Mouse (Mus musculus) limb, embryonic 15.5 days (tissue): ENCODE results near the gene Cubn. TPM values are rescaled to one million over a fixed set of nuclear protein-coding genes. Genes with fewer than 3 reads are reported as not detected.

Source experiments
- ATAC-seq: fragments of 200-750 bp; cut with Nextera tagmentation; 2 replicates; pipeline ENCODE4 v1.8.0; 2017; ENCODE audit warnings: low read depth, moderate TSS enrichment; ENCODE audit not compliant: insufficient number of reproducible peaks, low FRiP score, low TSS enrichment
- H3K27ac ChIP-seq: fragments of 300-500 bp; sonication (generic); 2 replicates; pipeline ENCODE4 v1.5.1; 2015; ENCODE audit warnings: moderate library complexity, mild to moderate bottlenecking, inconsistent platforms
- H3K27me3 ChIP-seq: fragments of 300-500 bp; sonication (generic); 2 replicates; pipeline ENCODE4 v1.6.1; 2015; ENCODE audit warnings: inconsistent platforms
- H3K36me3 ChIP-seq: fragments of 300-500 bp; sonication (generic); 2 replicates; pipeline ENCODE4 v1.6.1; 2015; ENCODE audit warnings: inconsistent platforms
- H3K4me1 ChIP-seq: fragments of 300-500 bp; sonication (generic); 2 replicates; pipeline ENCODE4 v1.6.1; 2015; ENCODE audit warnings: inconsistent platforms
- H3K4me2 ChIP-seq: fragments of 300-500 bp; sonication (generic); 2 replicates; pipeline ENCODE4 v1.6.1; 2015; ENCODE audit warnings: mild to moderate bottlenecking, inconsistent platforms
- H3K4me3 ChIP-seq: fragments of 300-500 bp; sonication (generic); 2 replicates; pipeline ENCODE4 v1.5.1; 2015; ENCODE audit warnings: mild to moderate bottlenecking, inconsistent platforms
- H3K9ac ChIP-seq: fragments of 300-500 bp; sonication (generic); 2 replicates; pipeline ENCODE4 v1.6.1; 2015; ENCODE audit warnings: inconsistent platforms
- H3K9me3 ChIP-seq: fragments of 300-500 bp; sonication (generic); 2 replicates; pipeline ENCODE4 v1.6.1; 2016; ENCODE audit warnings: inconsistent platforms
- WGBS: fragments of 180-500 bp; shearing (Covaris S2); methylation state at CpG from one replicate; pipeline ENCODE4 v1.1.7; 2015; 5-methylcytosine and 5-hydroxymethylcytosine counted together
- polyA plus RNA-seq: library from polyadenylated mRNA; unstranded; fragments of >200 nt; fragmentation: Nextera tagmentation; extraction: Ambion mirVana; gene quantifications from 2 replicates; pipeline ENCODE4 v1.2.1, GENCODE M21; 2015

The Cubn gene
- polyA plus RNA-seq, 1 experiment from 2014 or later: 0.22 TPM

- Histone ChIP-seq H3K4me2 (no peak overlapping the region), H3K9me3 (no peaks in the 10 kb centered on the region), H3K36me3 (0 out of 2 replicates have a peak, but pooled peaks cover 4% of the 10 kb centered on the region), H3K9ac (no peak overlapping the region), H3K27ac (no peak overlapping the region), H3K27me3 (no peaks in the 10 kb centered on the region), H3K4me1 (0 out of 2 replicates have a peak, but pooled peaks cover 4% of the 10 kb centered on the region), H3K4me3 (no peak overlapping the region)
- ATAC-seq: no peak
- 45% methylated on average over 8 of the region's 8 CpGs for WGBS
Observed at GRCm38 (mm10) chr2:13523540-13524456, 32.2 kb upstream of the Cubn start.

GRCm38 (mm10) chr2:13522106-13522505 is 30.5 kb upstream of the Cubn start:
- Histone ChIP-seq H3K4me1 (0 out of 2 replicates have a peak, but pooled peaks cover 4% of the 10 kb centered on the region), H3K9me3 (no peaks in the 10 kb centered on the region), H3K9ac (no peak overlapping the region), H3K27ac (no peak overlapping the region), H3K27me3 (no peaks in the 10 kb centered on the region), H3K4me2 (no peak overlapping the region), H3K36me3 (peaks cover 4% of the 10 kb centered on the region; the same call in 1 of the 2 replicates), H3K4me3 (no peak overlapping the region)
- no peak for ATAC-seq
- WGBS: 57% methylated on average over 8 of the region's 8 CpGs

GRCm38 (mm10) chr2:13514949-13515348 is 23.3 kb upstream of the Cubn start:
- no peaks in the 10 kb centered on the region for H3K27me3 ChIP-seq
- H3K4me2 ChIP-seq: no peak overlapping the region
- ATAC-seq: no peak
- no peaks in the 10 kb centered on the region; the same call in 1 of the 2 replicates for H3K4me1 ChIP-seq
- H3K9ac ChIP-seq: no peak overlapping the region
- no peak overlapping the region for H3K4me3 ChIP-seq
- H3K27ac ChIP-seq: no peak overlapping the region
- no peaks in the 10 kb centered on the region for H3K9me3 ChIP-seq
- 70% methylated on average over 4 of the region's 4 CpGs for WGBS
- peaks cover 16% of the 10 kb centered on the region for H3K36me3 ChIP-seq

- ATAC-seq: no peak
- WGBS: 91% methylated on average over 2 of the region's 2 CpGs
- no peak overlapping the region for H3K4me3 ChIP-seq
Observed at GRCm38 (mm10) chr2:13502717-13503116, 11.1 kb upstream of the Cubn start.

GRCm38 (mm10) chr2:13501553-13501952 is 9.9 kb upstream of the Cubn start:
- Histone ChIP-seq H3K9ac (no peak overlapping the region), H3K36me3 (no peaks in the 10 kb centered on the region), H3K9me3 (no peaks in the 10 kb centered on the region), H3K27ac (no peak overlapping the region), H3K4me2 (no peak overlapping the region), H3K27me3 (no peaks in the 10 kb centered on the region), H3K4me1 (no peaks in the 10 kb centered on the region), H3K4me3 (no peak overlapping the region)
- no peak for ATAC-seq
- 21% methylated on average over 5 of the region's 5 CpGs for WGBS

More at GRCm38 (mm10) chr2:13502717-13503116, 11.1 kb upstream of the Cubn start:
- Histone ChIP-seq H3K9ac (no peak overlapping the region), H3K27ac (no peak overlapping the region), H3K9me3 (no peaks in the 10 kb centered on the region), H3K36me3 (no peaks in the 10 kb centered on the region), H3K4me2 (no peak overlapping the region), H3K4me1 (no peaks in the 10 kb centered on the region), H3K27me3 (no peaks in the 10 kb centered on the region)

GRCm38 (mm10) chr2:13500298-13500999 is 8.8 kb upstream of the Cubn start:
- H3K4me2 ChIP-seq: no peak overlapping the region
- H3K9ac ChIP-seq: no peak overlapping the region
- H3K4me1 ChIP-seq: no peaks in the 10 kb centered on the region
- WGBS: 70% methylated on average over 5 of the region's 5 CpGs
- H3K9me3 ChIP-seq: no peaks in the 10 kb centered on the region
- H3K36me3 ChIP-seq: no peaks in the 10 kb centered on the region
- H3K27ac ChIP-seq: no peak overlapping the region
- H3K27me3 ChIP-seq: no peaks in the 10 kb centered on the region
- H3K4me3 ChIP-seq: no peak overlapping the region
- no peak for ATAC-seq

- H3K27ac ChIP-seq: no peak overlapping the region
- no peaks in the 10 kb centered on the region for H3K27me3 ChIP-seq
- no peak overlapping the region for H3K4me2 ChIP-seq
- H3K4me1 ChIP-seq: no peaks in the 10 kb centered on the region
- WGBS: 71% methylated on average over 7 of the region's 7 CpGs
- H3K9me3 ChIP-seq: no peaks in the 10 kb centered on the region
- H3K36me3 ChIP-seq: no peaks in the 10 kb centered on the region
- no peak for ATAC-seq
- H3K9ac ChIP-seq: no peak overlapping the region
- H3K4me3 ChIP-seq: no peak overlapping the region
Observed at GRCm38 (mm10) chr2:13499196-13499595, 7.6 kb upstream of the Cubn start.

GRCm38 (mm10) chr2:13496087-13496486 is 4.5 kb upstream of the Cubn start:
- Histone ChIP-seq H3K27ac (no peak overlapping the region), H3K4me2 (no peak overlapping the region), H3K4me1 (no peaks in the 10 kb centered on the region), H3K36me3 (no peaks in the 10 kb centered on the region), H3K27me3 (no peaks in the 10 kb centered on the region), H3K4me3 (no peak overlapping the region), H3K9me3 (no peaks in the 10 kb centered on the region), H3K9ac (no peak overlapping the region)
- ATAC-seq: no peak
- WGBS: 53% methylated on average over 2 of the region's 2 CpGs

GRCm38 (mm10) chr2:13492927-13493326 is 1.3 kb upstream of the Cubn start:
- no peaks in the 10 kb centered on the region for H3K36me3 ChIP-seq

GRCm38 (mm10) chr2:13490480-13490879 is 1.1 kb downstream of the Cubn start:
- ATAC-seq: no peak
- H3K9me3 ChIP-seq: no peaks in the 10 kb centered on the region
- 50% methylated on average over 2 of the region's 2 CpGs for WGBS

More at GRCm38 (mm10) chr2:13492927-13493326, 1.3 kb upstream of the Cubn start:
- Histone ChIP-seq H3K9ac (no peak overlapping the region), H3K9me3 (no peaks in the 10 kb centered on the region), H3K4me1 (0 out of 2 replicates have a peak, but pooled peaks cover 2% of the 10 kb centered on the region), H3K27ac (no peak overlapping the region), H3K27me3 (no peaks in the 10 kb centered on the region), H3K4me3 (no peak overlapping the region), H3K4me2 (no peak overlapping the region)
- WGBS: 67% methylated on average over 4 of the region's 4 CpGs
- ATAC-seq: no peak

GRCm38 (mm10) chr2:13486470-13486869 is 5.1 kb downstream of the Cubn start:
- WGBS: 73% methylated on average over 8 of the region's 8 CpGs
- Histone ChIP-seq H3K36me3 (no peaks in the 10 kb centered on the region), H3K4me3 (no peak overlapping the region), H3K27me3 (no peaks in the 10 kb centered on the region), H3K4me1 (0 out of 2 replicates have a peak, but pooled peaks cover 2% of the 10 kb centered on the region), H3K4me2 (no peak overlapping the region), H3K27ac (no peak overlapping the region), H3K9ac (no peak overlapping the region), H3K9me3 (no peaks in the 10 kb centered on the region)
- ATAC-seq: no peak

More at GRCm38 (mm10) chr2:13490480-13490879, 1.1 kb downstream of the Cubn start:
- Histone ChIP-seq H3K9ac (no peak overlapping the region), H3K4me3 (no peak overlapping the region), H3K36me3 (no peaks in the 10 kb centered on the region), H3K4me1 (0 out of 2 replicates have a peak, but pooled peaks cover 2% of the 10 kb centered on the region), H3K27me3 (no peaks in the 10 kb centered on the region), H3K27ac (no peak overlapping the region), H3K4me2 (no peak overlapping the region)

- Histone ChIP-seq H3K4me1 (no peaks in the 10 kb centered on the region), H3K9me3 (no peaks in the 10 kb centered on the region), H3K27me3 (no peaks in the 10 kb centered on the region), H3K9ac (no peak overlapping the region), H3K27ac (no peak overlapping the region), H3K4me3 (no peak overlapping the region), H3K4me2 (no peak overlapping the region), H3K36me3 (no peaks in the 10 kb centered on the region)
- WGBS: 60% methylated on average over 3 of the region's 3 CpGs
- ATAC-seq: no peak
Observed at GRCm38 (mm10) chr2:13484566-13484965, 7.0 kb downstream of the Cubn start.
